Mouse (Mus musculus): Measurements from ENCODE around the gene Fam19a4.

Gene Fam19a4

DNA sequence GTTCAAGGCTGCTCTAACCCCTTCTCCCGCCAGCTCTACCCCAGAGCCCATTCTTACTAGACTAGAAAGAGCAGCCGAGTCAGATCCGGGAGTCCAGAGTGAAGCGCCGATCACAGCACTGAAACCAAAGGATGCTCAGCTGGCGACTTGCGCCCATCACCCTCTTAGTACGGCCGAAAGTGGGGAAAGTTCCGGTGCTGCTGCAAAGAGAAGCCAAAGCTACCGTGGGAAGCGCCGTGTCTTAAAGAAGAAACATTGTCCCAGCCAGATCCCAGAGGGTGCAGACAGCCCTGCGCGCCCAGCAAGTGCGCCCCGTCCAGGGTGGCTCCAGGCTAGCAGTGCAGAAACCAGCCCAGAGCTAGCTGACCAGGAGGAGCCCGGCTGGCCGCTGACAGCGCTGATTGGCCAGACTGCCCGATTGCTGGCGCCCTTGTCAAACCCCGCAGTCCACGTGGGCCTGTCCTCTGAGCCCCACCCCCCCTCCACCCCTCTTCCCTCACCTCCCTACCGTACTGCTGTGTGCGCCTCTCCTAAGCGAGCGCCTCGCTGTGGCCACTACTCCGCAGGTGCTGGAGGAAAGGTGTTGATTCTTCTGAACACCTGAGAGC is at the start of gene Fam19a4:
Fam19a4 (minus strand) TSS at position 340 of the 608 bp plus-strand sequence.
- peak; percentile 4 to 36 for DNase-seq

- DNase-seq: peak; percentile 49 to 71
Measured at GRCm38 (mm10) chr6:97106777-97107176, 46.6 kb upstream of the Fam19a4 start.

- no peak for DNase-seq
Measured at GRCm38 (mm10) chr6:97106106-97106505, 45.9 kb upstream of the Fam19a4 start.

- DNase-seq: peak; percentile 5 to 45
Measured at GRCm38 (mm10) chr6:97104264-97104852, 44.1 kb upstream of the Fam19a4 start.

DNA sequence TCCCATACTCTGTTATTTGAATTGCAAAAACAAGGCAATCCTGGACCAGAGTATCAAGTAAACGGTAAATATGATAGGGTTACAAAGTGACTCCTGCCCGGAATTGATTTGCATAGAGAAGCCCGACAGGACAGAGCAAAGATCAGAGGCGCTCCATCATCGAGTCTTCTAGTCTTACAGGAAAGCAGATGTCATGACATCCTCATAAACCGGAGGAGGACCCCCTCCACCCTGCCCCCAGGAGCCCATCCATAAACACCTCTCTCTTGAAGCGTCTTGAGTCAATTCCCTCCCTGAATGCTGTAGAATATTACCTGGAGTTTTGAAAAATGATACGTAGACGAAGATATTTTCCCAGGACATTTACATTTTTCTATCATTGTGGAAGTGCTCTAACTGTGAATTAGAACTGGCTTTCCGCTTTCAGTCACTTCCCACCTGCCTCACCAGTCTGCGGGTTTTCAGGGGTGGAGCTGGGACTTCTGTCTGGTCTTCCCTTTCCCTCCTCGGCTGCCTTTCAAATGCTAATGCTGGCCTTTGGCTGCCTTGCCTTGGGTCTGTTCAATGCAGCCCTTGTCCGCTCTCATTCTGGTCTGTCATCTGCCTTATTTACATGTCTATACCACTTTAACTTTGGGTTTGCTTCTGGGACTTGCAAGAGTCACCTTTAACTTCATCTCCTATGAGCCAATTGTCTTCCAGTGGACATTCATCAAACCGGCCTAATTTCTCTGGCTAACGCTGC is 41.9 kb upstream of the Fam19a4 start:
- DNase-seq: no peak

- no peak for DNase-seq
Measured at GRCm38 (mm10) chr6:97101190-97101957, 41.2 kb upstream of the Fam19a4 start.

- DNase-seq: no peak
Measured at GRCm38 (mm10) chr6:97082336-97082735, 22.1 kb upstream of the Fam19a4 start.

GRCm38 (mm10) chr6:97080016-97080415 is 19.8 kb upstream of the Fam19a4 start:
- no peak for DNase-seq

DNA sequence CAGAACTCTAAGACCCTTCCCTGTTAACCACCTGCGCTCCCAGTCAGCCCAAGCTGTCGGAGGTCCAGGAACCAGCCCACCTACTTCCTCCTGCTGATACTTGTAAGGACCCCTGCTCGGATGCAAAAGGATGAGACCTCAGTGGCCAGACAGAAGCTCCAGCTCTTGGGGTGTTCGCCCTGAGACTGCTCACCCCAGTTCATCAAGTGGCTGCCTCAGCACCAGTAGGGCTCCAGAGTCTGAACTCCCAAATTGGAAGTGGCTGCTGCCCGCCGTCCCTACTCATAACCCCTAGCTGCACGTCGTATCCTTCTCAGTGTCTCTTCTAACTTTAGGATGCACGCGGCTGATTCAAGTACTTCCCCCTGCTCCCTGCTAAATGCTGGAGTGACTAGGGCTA is 614 bp downstream of the Fam19a4 start:
- DNase-seq: no peak

- no peak for DNase-seq
Measured at GRCm38 (mm10) chr6:97052196-97052770, 7.9 kb downstream of the Fam19a4 start.

GRCm38 (mm10) chr6:97048403-97048802 is 11.8 kb downstream of the Fam19a4 start:
- DNase-seq: no peak

- DNase-seq: no peak
Measured at GRCm38 (mm10) chr6:97046541-97046940, 13.7 kb downstream of the Fam19a4 start.

DNA sequence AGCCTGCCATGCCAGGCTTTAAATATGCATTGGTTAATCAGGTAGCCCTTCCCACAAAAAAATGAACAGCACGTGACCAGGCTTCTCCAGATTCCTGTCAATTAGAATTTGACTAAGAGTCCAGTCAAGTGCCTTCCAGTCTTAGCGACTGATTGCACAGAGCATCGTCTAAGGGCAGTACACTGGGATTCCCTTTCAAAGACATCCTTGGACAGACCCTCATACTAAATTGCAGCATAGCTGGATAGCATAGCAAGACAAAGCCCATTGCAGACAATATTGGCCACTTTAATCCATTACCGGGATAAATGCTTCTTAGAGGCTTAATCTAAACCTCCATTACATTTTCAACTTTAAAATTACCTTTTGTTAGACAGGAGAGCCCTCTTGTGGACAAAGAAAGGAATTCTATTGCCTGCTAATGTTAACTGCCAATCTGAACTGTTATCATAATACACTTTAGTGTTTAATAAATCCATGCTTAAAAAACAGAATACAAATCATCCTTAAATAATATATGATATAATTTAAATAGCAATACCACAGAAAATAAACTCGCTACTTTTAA is 33.0 kb downstream of the Fam19a4 start:
- DNase-seq: no peak

DNA sequence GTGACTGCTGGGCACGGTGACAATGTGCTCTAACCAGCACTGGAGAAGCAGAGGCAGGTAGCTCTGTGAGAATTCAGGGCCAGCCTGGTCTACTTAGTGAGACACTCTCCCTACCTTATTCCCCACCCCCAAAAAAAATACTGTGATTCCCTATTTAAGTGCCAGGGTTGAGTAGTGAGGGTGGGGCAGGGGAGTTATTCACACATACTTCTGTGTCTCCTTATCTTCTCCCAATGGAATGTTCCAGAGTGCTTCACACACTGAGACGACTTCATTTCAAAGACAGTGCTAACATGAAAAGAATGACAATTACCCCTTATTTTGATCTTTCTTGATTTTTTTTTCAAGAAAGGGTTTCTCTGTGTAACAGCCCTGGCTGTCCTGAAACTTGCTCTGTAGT is 40.9 kb downstream of the Fam19a4 start:
- DNase-seq: no peak

GRCm38 (mm10) chr6:97016711-97017110 is 43.5 kb downstream of the Fam19a4 start:
- DNase-seq: no peak

GRCm38 (mm10) chr6:97016018-97016417 is 44.2 kb downstream of the Fam19a4 start:
- DNase-seq: no peak

DNA sequence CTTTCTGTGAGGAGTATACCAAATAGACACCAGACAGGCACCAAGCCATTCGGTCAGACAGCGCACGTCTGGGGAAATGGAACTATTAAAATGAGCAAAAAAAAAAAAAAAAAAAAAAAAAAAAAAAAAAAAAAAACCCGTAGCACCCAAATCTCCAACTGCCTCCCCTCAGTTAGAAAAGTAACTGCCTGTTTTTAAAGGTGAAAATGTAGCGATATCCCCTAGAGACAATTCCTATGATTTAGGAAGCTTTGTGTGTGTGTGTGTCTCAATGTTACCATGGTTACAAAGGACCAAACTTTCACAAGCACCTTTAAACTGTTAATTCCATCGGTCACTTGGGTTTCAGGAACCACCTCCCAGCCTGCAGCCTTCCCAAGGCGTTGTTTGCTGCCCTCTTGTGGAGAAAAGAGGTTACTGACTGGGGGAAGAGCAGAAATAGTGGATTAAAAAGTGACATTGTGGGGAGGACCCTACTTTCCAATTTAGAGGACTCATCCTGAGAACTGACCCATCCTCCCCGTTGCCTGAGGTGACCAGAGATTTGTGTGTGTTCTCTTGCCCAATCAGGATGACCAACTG is 53.6 kb downstream of the Fam19a4 start:
- peak; percentile 46 to 73 for DNase-seq

DNA sequence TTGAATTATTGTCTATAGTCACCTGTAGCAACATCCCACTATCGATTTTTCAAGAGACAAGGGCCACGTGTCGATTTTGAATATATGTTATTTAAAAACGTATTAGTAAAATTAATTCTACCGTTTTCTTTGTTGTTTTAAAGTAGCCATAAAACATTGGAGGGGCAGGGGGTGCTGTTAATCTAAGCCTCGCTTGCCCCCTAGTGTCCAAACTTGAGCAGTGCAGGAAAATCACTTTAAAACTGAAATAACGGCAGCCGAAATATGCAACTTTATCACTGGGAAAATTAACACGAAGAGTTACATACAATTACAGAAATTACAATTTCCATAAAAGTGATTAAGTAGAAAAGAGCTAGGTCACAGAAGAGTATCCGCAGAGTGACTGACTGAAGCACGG is 55.2 kb downstream of the Fam19a4 start:
- DNase-seq: peak; percentile 24 to 61

- DNase-seq: no peak
Measured at GRCm38 (mm10) chr6:96995556-96996159, 64.6 kb downstream of the Fam19a4 start.

DNA sequence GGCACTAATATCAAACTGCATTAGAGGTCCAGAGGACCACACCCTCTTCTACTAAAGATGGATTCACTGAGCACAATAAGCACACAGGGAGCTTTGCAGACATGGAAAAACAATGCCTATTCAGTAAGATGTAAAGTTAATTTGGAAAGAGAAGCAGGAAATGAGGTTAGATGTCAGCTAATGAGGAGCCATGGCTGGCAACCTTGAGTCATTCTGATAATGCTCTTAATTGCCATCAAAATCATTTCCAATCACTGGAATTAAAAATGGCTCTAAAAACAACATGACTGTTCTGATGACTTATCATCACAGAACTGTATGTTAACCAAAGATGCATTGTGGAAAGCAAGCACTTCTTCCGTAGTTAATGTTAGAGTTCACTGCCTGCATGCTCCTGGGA is 68.5 kb downstream of the Fam19a4 start:
- no peak for DNase-seq

DNA sequence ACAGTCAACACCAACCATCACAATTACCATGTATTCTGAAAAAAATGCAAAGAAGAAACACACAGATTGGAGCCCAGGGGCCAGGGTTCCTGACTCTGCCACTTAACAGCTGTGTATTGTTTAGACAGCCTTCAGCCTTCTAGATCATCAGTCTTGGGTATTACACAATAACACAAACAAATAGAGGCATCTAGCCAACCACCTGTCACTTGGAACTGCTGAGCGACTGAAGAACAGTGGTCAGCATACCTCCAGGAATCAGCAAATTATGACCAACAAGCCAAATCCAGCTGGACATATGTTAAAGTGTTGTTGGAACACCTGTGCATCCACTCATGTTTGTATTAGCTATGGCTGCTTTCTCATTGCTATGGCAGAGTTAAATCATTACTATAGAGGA is 82.7 kb downstream of the Fam19a4 start:
- no peak for DNase-seq

- DNase-seq: peak; percentile 23 to 29
Measured at GRCm38 (mm10) chr6:96944796-96945195, 115.4 kb downstream of the Fam19a4 start.
